Mouse (Mus musculus): ENCODE measurements around the gene Mis12.

DNA sequence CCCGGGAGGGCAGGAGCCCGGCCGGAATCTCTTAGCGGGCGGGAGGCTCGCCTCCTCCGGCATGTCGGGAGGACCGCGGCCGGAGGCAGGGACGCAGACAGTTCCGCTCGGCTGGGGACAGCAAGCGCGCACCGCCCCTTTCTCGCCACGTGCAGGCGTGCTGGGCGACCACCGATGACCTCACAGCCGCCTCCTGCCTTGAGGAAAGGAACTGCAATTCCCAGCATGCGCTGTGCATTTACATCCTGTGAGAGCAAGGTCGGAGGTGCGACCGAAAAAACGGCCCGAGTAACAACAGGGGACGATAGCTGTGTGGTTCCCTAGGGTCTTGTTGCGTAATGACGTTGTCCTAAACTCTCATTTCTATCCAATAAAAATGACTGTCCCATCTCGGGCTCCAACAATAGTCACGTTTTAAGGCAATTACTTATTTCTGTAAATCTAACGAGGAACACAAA, 15.1 kb upstream of the Mis12 start, which contains the start of gene Dhx33:
- TF ChIP-seq CTCF (IDR thresholded peaks at IDR 0.05; ENCODE audit: control insufficient read depth, insufficient read depth, insufficient replicate concordance, low read depth, low read length): peak; percentile 22; the same call in 1 of the 2 replicates
- TF ChIP-seq POLR2A (IDR thresholded peaks at IDR 0.05; ENCODE audit: control insufficient read depth, low read depth, low read length): peak; percentile 75

All from testis, adult 2 months (tissue).